ENCODE assay signal across 28 mouse cellular contexts in the genomic region with DNA sequence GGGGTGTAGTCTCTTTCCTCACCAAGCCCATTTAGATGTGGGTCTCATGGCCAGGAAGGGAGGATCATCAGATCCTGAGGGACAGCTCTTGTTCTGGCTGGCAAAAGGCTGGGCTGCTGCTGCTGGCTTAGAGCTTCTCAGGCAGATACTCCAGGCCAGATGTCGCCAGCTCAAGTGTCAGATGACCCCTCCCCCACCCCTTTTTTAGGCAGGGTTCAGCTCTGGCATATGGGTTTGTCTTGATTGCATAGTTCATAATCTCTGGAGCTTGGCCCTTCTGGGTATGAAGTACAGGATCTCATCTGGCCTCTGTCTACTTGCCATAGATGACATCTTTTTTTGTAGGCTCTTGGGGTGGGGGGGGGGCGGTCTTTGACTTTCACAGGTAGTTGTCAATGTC. TPM values are rescaled to one million over a fixed set of nuclear protein-coding genes. Genes with fewer than 3 reads are reported as not detected.
DNase-seq lines count a peak whose midpoint lies in the region; ATAC-seq lines count a peak whose summit lies in the region.
"Had no signal": no experiment of that assay in that cellular context is flagged by ENCODE, and none has a peak within 500 bp of the region (broad histone marks: within the 10 kb centered on the region; RNA-seq: fewer than 3 reads in every experiment).

No protein-coding gene starts in this region.

- no peaks in the 10 kb centered on the region for H3K9me3 ChIP-seq in hindbrain, embryonic 10.5 days
- no peaks in the 10 kb centered on the region for H3K9me3 ChIP-seq in hindbrain, embryonic 12.5 days (replicated peaks)
- H3K9me3 ChIP-seq in neural tube, embryonic 13.5 days = no peaks in the 10 kb centered on the region
- no peaks in the 10 kb centered on the region for H3K9me3 ChIP-seq in neural tube, embryonic 15.5 days (replicated peaks)
- no peaks in the 10 kb centered on the region for H3K9me3 ChIP-seq in embryonic facial prominence, embryonic 14.5 days (ENCODE audit: control insufficient read depth, low read length)
- H3K9me3 ChIP-seq: embryonic facial prominence, embryonic 12.5 days; heart, embryonic 10.5 days; limb, embryonic 12.5 days; stomach, embryonic 15.5 days had no signal

- H3K27ac ChIP-seq in hindbrain, embryonic 10.5 days = no peak overlapping the region; the same call in 1 of the 2 replicates
- no peak overlapping the region for H3K27ac ChIP-seq in hindbrain, embryonic 12.5 days
- H3K27ac ChIP-seq in neural tube, embryonic 13.5 days (replicated peaks) = no peak overlapping the region
- H3K27ac ChIP-seq in neural tube, embryonic 15.5 days (replicated peaks) = no peak overlapping the region
- no peak overlapping the region for H3K27ac ChIP-seq in embryonic facial prominence, embryonic 14.5 days (replicated peaks; ENCODE audit: low read depth, low read length)
- H3K27ac ChIP-seq: embryonic facial prominence, embryonic 12.5 days; heart, embryonic 10.5 days; left cerebral cortex, adult 2 months; limb, embryonic 12.5 days; stomach, embryonic 15.5 days had no signal

- H3K36me3 ChIP-seq in hindbrain, embryonic 10.5 days = no peaks in the 10 kb centered on the region
- no peaks in the 10 kb centered on the region for H3K36me3 ChIP-seq in hindbrain, embryonic 12.5 days
- H3K36me3 ChIP-seq in neural tube, embryonic 13.5 days = no peaks in the 10 kb centered on the region
- no peaks in the 10 kb centered on the region for H3K36me3 ChIP-seq in neural tube, embryonic 15.5 days
- H3K36me3 ChIP-seq in embryonic facial prominence, embryonic 14.5 days (ENCODE audit: control insufficient read depth, insufficient read depth, low read length) = no peaks in the 10 kb centered on the region
- H3K36me3 ChIP-seq: embryonic facial prominence, embryonic 12.5 days; heart, embryonic 10.5 days; limb, embryonic 12.5 days; stomach, embryonic 15.5 days had no signal

- no peak overlapping the region for H3K9ac ChIP-seq in hindbrain, embryonic 12.5 days
- H3K9ac ChIP-seq in neural tube, embryonic 13.5 days = no peak overlapping the region
- no peak overlapping the region for H3K9ac ChIP-seq in neural tube, embryonic 15.5 days (replicated peaks)
- H3K9ac ChIP-seq in embryonic facial prominence, embryonic 14.5 days (ENCODE audit: low read depth, low read length) = 0 out of 2 replicates have a peak overlapping the region, but pooled peaks have one; percentile 8
- H3K9ac ChIP-seq: embryonic facial prominence, embryonic 12.5 days; limb, embryonic 12.5 days; stomach, embryonic 15.5 days had no signal

- peak; percentile 27 for DNase-seq in hindbrain, embryonic 10.5 days (ENCODE audit: low spot score)
- DNase-seq in embryonic facial prominence, embryonic 14.5 days (ENCODE audit: low spot score) = peak; percentile 56
- peak; percentile 40 for DNase-seq in retina, postnatal 1 day
- DNase-seq in ovary, adult 18-20 months (ENCODE audit: low spot score) = no peak
- DNase-seq in lung, postnatal 4 days = no peak
- DNase-seq: adrenal gland, adult 2 months; cerebellum, adult 11-12 months; cerebellum, postnatal 25 days; heart, postnatal 4 days; kidney, adult 9 months; kidney, postnatal 36 days; layer of hippocampus, adult 9-11 months; lung, adult 18-20 months; lung, postnatal 10 days; midbrain, embryonic 14.5 days; thymus, postnatal 4 days had no signal

- H3K4me3 ChIP-seq in hindbrain, embryonic 10.5 days = no peak overlapping the region
- H3K4me3 ChIP-seq in hindbrain, embryonic 12.5 days = no peak overlapping the region
- H3K4me3 ChIP-seq in neural tube, embryonic 13.5 days = no peak overlapping the region
- H3K4me3 ChIP-seq in neural tube, embryonic 15.5 days (replicated peaks) = no peak overlapping the region
- no peak overlapping the region for H3K4me3 ChIP-seq in embryonic facial prominence, embryonic 14.5 days (ENCODE audit: low read depth, low read length)
- H3K4me3 ChIP-seq: embryonic facial prominence, embryonic 12.5 days; erythroblast, embryonic 14.5 days; heart, embryonic 10.5 days; left cerebral cortex, adult 2 months; limb, embryonic 12.5 days; stomach, embryonic 15.5 days had no signal

- 42% methylated on average over 2 of the region's 2 CpGs for WGBS in hindbrain, embryonic 10.5 days
- 39% methylated on average over 2 of the region's 2 CpGs for WGBS in hindbrain, embryonic 12.5 days
- WGBS in neural tube, embryonic 13.5 days = 43% methylated on average over 2 of the region's 2 CpGs
- 42% methylated on average over 2 of the region's 2 CpGs for WGBS in neural tube, embryonic 15.5 days
- 22% methylated on average over 2 of the region's 2 CpGs for WGBS in embryonic facial prominence, embryonic 14.5 days

- H3K27me3 ChIP-seq in hindbrain, embryonic 10.5 days (ENCODE audit: insufficient read depth, poor library complexity, severe bottlenecking) = no peaks in the 10 kb centered on the region
- H3K27me3 ChIP-seq in hindbrain, embryonic 12.5 days = no peaks in the 10 kb centered on the region
- no peaks in the 10 kb centered on the region for H3K27me3 ChIP-seq in neural tube, embryonic 13.5 days
- no peaks in the 10 kb centered on the region for H3K27me3 ChIP-seq in neural tube, embryonic 15.5 days (replicated peaks)
- no peaks in the 10 kb centered on the region for H3K27me3 ChIP-seq in embryonic facial prominence, embryonic 14.5 days (replicated peaks; ENCODE audit: control insufficient read depth, insufficient read depth, low read length)
- H3K27me3 ChIP-seq: embryonic facial prominence, embryonic 12.5 days; limb, embryonic 12.5 days; stomach, embryonic 15.5 days had no signal

- H3K4me2 ChIP-seq in hindbrain, embryonic 12.5 days (replicated peaks) = no peak overlapping the region
- H3K4me2 ChIP-seq in neural tube, embryonic 13.5 days = no peak overlapping the region
- no peak overlapping the region for H3K4me2 ChIP-seq in neural tube, embryonic 15.5 days
- no peak overlapping the region for H3K4me2 ChIP-seq in embryonic facial prominence, embryonic 14.5 days (ENCODE audit: low read depth, low read length)
- H3K4me2 ChIP-seq: embryonic facial prominence, embryonic 12.5 days; limb, embryonic 12.5 days; liver, embryonic 11.5 days; stomach, embryonic 15.5 days had no signal

- no peak for ATAC-seq in hindbrain, embryonic 12.5 days (ENCODE audit: low FRiP score)
- ATAC-seq in neural tube, embryonic 13.5 days (ENCODE audit: low read depth) = peak; percentile 19; the same call in 1 of the 2 replicates
- no peak for ATAC-seq in neural tube, embryonic 15.5 days (ENCODE audit: low FRiP score)
- peak; percentile 50; the same call in 1 of the 2 replicates for ATAC-seq in embryonic facial prominence, embryonic 14.5 days (ENCODE audit: low read depth)
- ATAC-seq: CD4-positive, CD25-positive, alpha-beta regulatory T cell, adult 4 months; forebrain, embryonic 14.5 days had no signal

- peaks cover 13% of the 10 kb centered on the region for H3K4me1 ChIP-seq in hindbrain, embryonic 10.5 days (replicated peaks)
- no peaks in the 10 kb centered on the region for H3K4me1 ChIP-seq in hindbrain, embryonic 12.5 days
- peaks cover 19% of the 10 kb centered on the region for H3K4me1 ChIP-seq in neural tube, embryonic 13.5 days (replicated peaks)
- peaks cover 15% of the 10 kb centered on the region for H3K4me1 ChIP-seq in neural tube, embryonic 15.5 days
- H3K4me1 ChIP-seq in embryonic facial prominence, embryonic 14.5 days (ENCODE audit: control insufficient read depth, insufficient read depth, low read length) = peaks cover 4% of the 10 kb centered on the region; the same call in 1 of the 2 replicates
- H3K4me1 ChIP-seq: stomach, embryonic 15.5 days had no signal

RNA-seq across cellular contexts. Expression of a gene that starts 19.0 kb away (rescaled TPM):
- polyA plus RNA-seq in hindbrain, embryonic 10.5 days (2016; fragmentation: Nextera tagmentation; extraction: Ambion mirVana) = 83.0 and 94.2 TPM in 2 replicates
- polyA plus RNA-seq in hindbrain, embryonic 12.5 days (2016; fragmentation: Nextera tagmentation; extraction: Ambion mirVana) = 54.5 and 57.7 TPM in 2 replicates
- polyA plus RNA-seq in neural tube, embryonic 13.5 days (2015; fragmentation: Nextera tagmentation; extraction: Ambion mirVana) = 43.2 and 45.4 TPM in 2 replicates
- 47.9 and 53.1 TPM in 2 replicates for polyA plus RNA-seq in neural tube, embryonic 15.5 days (2015; fragmentation: Nextera tagmentation; extraction: Ambion mirVana)
- 55.1 and 61.0 TPM in 2 replicates for polyA plus RNA-seq in embryonic facial prominence, embryonic 14.5 days (2014; fragmentation: Nextera tagmentation; extraction: Ambion mirVana)

Comparison
In these comparisons a context has a peak if more than half of its experiments do, and no peak if none do; other contexts are left out.
1. ATAC-seq: peak in neural tube, embryonic 13.5 days (single experiment) and embryonic facial prominence, embryonic 14.5 days (single experiment); none in hindbrain, embryonic 12.5 days (single experiment) and neural tube, embryonic 15.5 days (single experiment).
2. DNase-seq: peak in hindbrain, embryonic 10.5 days (single experiment), embryonic facial prominence, embryonic 14.5 days (single experiment) and retina, postnatal 1 day (single experiment); none in ovary, adult 18-20 months (single experiment) and lung, postnatal 4 days (0 of 2).